Mouse (Mus musculus) brain, embryonic 14.5 days (tissue): ENCODE results near the gene Tmc7.

Experiments
- CTCF ChIP-seq: fragments of 200-500 bp; IDR thresholded peaks from 2 replicates; pipeline ENCODE4 v1.5.1; 2012; ENCODE audit warnings: inconsistent platforms, mild to moderate bottlenecking, moderate library complexity, borderline replicate concordance; ENCODE audit not compliant: insufficient read depth, insufficient read length; ENCODE audit errors: extremely low read depth
- POLR2A ChIP-seq: fragments of 200-500 bp; IDR thresholded peaks from 2 replicates; pipeline ENCODE4 v1.6.1; 2012; ENCODE audit warnings: mild to moderate bottlenecking, inconsistent platforms, borderline replicate concordance; ENCODE audit not compliant: poor library complexity, insufficient read depth, insufficient read length, severe bottlenecking; ENCODE audit errors: extremely low read depth

DNA sequence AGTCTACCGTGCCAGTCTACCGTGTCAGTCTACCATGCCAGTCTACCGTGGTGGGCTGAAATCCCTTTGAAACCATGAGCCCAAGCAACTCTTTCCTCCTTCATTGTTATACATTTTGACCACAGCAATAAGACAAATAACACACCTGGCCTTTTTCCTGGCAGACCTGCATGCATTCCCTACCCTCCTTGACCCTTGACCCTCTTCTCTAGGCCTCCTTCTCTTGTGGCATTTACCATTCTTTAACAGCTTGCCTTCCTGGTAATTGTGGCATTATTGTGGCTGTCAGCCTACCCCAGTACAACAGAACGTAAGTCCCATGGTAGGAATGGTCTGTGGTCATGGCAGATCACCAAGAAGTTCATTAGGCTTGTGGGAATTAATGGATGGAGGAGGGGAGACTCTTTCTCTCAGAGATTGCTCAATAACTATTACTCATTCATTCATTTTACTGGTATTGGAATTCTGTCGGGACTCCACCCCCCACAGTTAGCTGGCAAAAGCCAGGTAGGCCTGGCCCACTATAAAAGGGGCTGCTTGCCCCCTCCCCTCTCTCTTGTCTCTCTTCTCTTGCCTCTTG lies 6.3 kb upstream of the Tmc7 start:
- TF ChIP-seq POLR2A (no peak), CTCF (no peak)
